Mouse (Mus musculus) lung, postnatal 0 days (tissue): ENCODE data around the gene Dscam.

ENCODE experiments used
- CTCF ChIP-seq: IDR thresholded peaks from 2 replicates; pipeline ENCODE4 v1.5.1; 2016; ENCODE audit warnings: antibody characterized with exemption, mild to moderate bottlenecking
- EP300 ChIP-seq: IDR thresholded peaks from 2 replicates; pipeline ENCODE4 v1.6.1; 2016; ENCODE audit warnings: antibody characterized with exemption, mild to moderate bottlenecking, control low read depth

GRCm38 (mm10) chr16:96927408-96927807 lies 243.1 kb downstream of the Dscam start:
- TF ChIP-seq CTCF (no peak), EP300 (no peak)
